In genomic region chr4:134255854-134256253, GRCm38 (mm10) we compare ENCODE assay signal across 9 mouse cellular contexts. TPM values are rescaled to one million over a fixed set of nuclear protein-coding genes. Genes with fewer than 3 reads are reported as not detected.
DNase-seq lines count a peak whose midpoint lies in the region; ATAC-seq and TF ChIP-seq lines count a peak whose summit lies in the region.
"Had no signal": no experiment of that assay in that cellular context is flagged by ENCODE, and none has a peak within 500 bp of the region (broad histone marks: within the 10 kb centered on the region; RNA-seq: fewer than 3 reads in every experiment).

No protein-coding gene starts in this region.

- H3K4me2 ChIP-seq in heart, embryonic 12.5 days, result no peak overlapping the region
- H3K4me2 ChIP-seq in forebrain, postnatal 0 days (ENCODE audit: low read depth), result no peak overlapping the region
- H3K4me2 ChIP-seq: liver, embryonic 13.5 days had no signal

- H3K9ac ChIP-seq in heart, embryonic 12.5 days, result no peak overlapping the region
- no peak overlapping the region for H3K9ac ChIP-seq in forebrain, postnatal 0 days
- H3K9ac ChIP-seq: liver, embryonic 13.5 days had no signal

- intact Hi-C loops in left cerebral cortex, postnatal 25 days (cut with DNase I), result loop anchor here (10.0 kb wide), 1 partner anchor 229 kb away; no protein-coding TSS in a partner anchor

- 18% methylated on average over 4 of the region's 4 CpGs for WGBS in embryonic facial prominence, embryonic 10.5 days
- WGBS in heart, embryonic 12.5 days, result 33% methylated on average over 4 of the region's 4 CpGs
- 20% methylated on average over 4 of the region's 4 CpGs for WGBS in limb, embryonic 10.5 days
- 30% methylated on average over 4 of the region's 4 CpGs for WGBS in forebrain, postnatal 0 days

- H3K36me3 ChIP-seq in embryonic facial prominence, embryonic 10.5 days (replicated peaks), result no peaks in the 10 kb centered on the region
- H3K36me3 ChIP-seq in heart, embryonic 12.5 days, result no peaks in the 10 kb centered on the region
- H3K36me3 ChIP-seq in limb, embryonic 10.5 days, result no peaks in the 10 kb centered on the region
- no peaks in the 10 kb centered on the region for H3K36me3 ChIP-seq in forebrain, postnatal 0 days (ENCODE audit: insufficient read depth)
- H3K36me3 ChIP-seq: liver, embryonic 13.5 days had no signal

- peaks cover 78% of the 10 kb centered on the region for H3K4me1 ChIP-seq in embryonic facial prominence, embryonic 10.5 days
- H3K4me1 ChIP-seq in heart, embryonic 12.5 days (replicated peaks), result peaks cover 69% of the 10 kb centered on the region
- peaks cover 73% of the 10 kb centered on the region for H3K4me1 ChIP-seq in limb, embryonic 10.5 days
- H3K4me1 ChIP-seq in forebrain, postnatal 0 days (ENCODE audit: insufficient read depth), result 0 out of 2 replicates have a peak, but pooled peaks cover 4% of the 10 kb centered on the region

- no peak for TF ChIP-seq CTCF in forebrain, postnatal 0 days (IDR thresholded peaks at IDR 0.05; ENCODE audit: low read depth)

- no peaks in the 10 kb centered on the region for H3K9me3 ChIP-seq in embryonic facial prominence, embryonic 10.5 days
- H3K9me3 ChIP-seq in heart, embryonic 12.5 days (replicated peaks), result no peaks in the 10 kb centered on the region
- no peaks in the 10 kb centered on the region for H3K9me3 ChIP-seq in limb, embryonic 10.5 days (replicated peaks)
- H3K9me3 ChIP-seq in forebrain, postnatal 0 days (ENCODE audit: low read length), result no peaks in the 10 kb centered on the region
- H3K9me3 ChIP-seq: liver, embryonic 13.5 days had no signal

- ATAC-seq in heart, embryonic 12.5 days (ENCODE audit: insufficient number of reproducible peaks, low FRiP score), result no peak
- ATAC-seq in forebrain, postnatal 0 days, result no peak

- peaks cover 56% of the 10 kb centered on the region for H3K27me3 ChIP-seq in embryonic facial prominence, embryonic 10.5 days (replicated peaks; ENCODE audit: low read depth, poor library complexity, severe bottlenecking)
- H3K27me3 ChIP-seq in heart, embryonic 12.5 days (replicated peaks), result peaks cover 23% of the 10 kb centered on the region
- H3K27me3 ChIP-seq in limb, embryonic 10.5 days (ENCODE audit: low read depth, poor library complexity, severe bottlenecking), result peaks cover 54% of the 10 kb centered on the region
- H3K27me3 ChIP-seq in forebrain, postnatal 0 days (ENCODE audit: insufficient read depth, low read length), result peaks cover 22% of the 10 kb centered on the region

- DNase-seq in kidney, adult 18-20 months, result peak; percentile 25
- no peak for DNase-seq in kidney, adult 8-10 months
- peak; percentile 51 for DNase-seq in embryonic facial prominence, embryonic 10.5 days (ENCODE audit: low spot score)
- no peak for DNase-seq in limb, embryonic 10.5 days (ENCODE audit: low spot score)
- DNase-seq in left cerebral cortex, postnatal 25 days (ENCODE audit: low spot score in 2 of 2), result no peak
- DNase-seq in urinary bladder, postnatal 36 days (ENCODE audit: low spot score in 2 of 2), result no peak
- no peak for DNase-seq in forebrain, postnatal 0 days
- DNase-seq: liver, embryonic 13.5 days had no signal

- H3K4me3 ChIP-seq in embryonic facial prominence, embryonic 10.5 days, result peak overlapping the region; percentile 21; the same call in 1 of the 2 replicates
- no peak overlapping the region for H3K4me3 ChIP-seq in heart, embryonic 12.5 days
- H3K4me3 ChIP-seq in limb, embryonic 10.5 days, result peak overlapping the region; percentile 28; the same call in 1 of the 2 replicates
- no peak overlapping the region for H3K4me3 ChIP-seq in forebrain, postnatal 0 days (ENCODE audit: low read depth, low read length)
- H3K4me3 ChIP-seq: liver, embryonic 13.5 days had no signal

- H3K27ac ChIP-seq in embryonic facial prominence, embryonic 10.5 days (replicated peaks), result peak overlapping the region; percentile 78
- H3K27ac ChIP-seq in heart, embryonic 12.5 days (ENCODE audit: poor library complexity, severe bottlenecking), result 0 out of 2 replicates have a peak overlapping the region, but pooled peaks have one; percentile 0
- H3K27ac ChIP-seq in limb, embryonic 10.5 days, result peak overlapping the region; percentile 82
- H3K27ac ChIP-seq in forebrain, postnatal 0 days (ENCODE audit: low read depth, low read length), result no peak overlapping the region
- H3K27ac ChIP-seq: liver, embryonic 13.5 days had no signal

RNA-seq across cellular contexts. Expression of gene Grrp1, which starts 1.9 kb away (rescaled TPM):
- polyA plus RNA-seq in embryonic facial prominence, embryonic 10.5 days (2016; fragmentation: Nextera tagmentation; extraction: Ambion mirVana), result 7.4 and 7.9 TPM in 2 replicates
- polyA plus RNA-seq in heart, embryonic 12.5 days (2016; fragmentation: Nextera tagmentation; extraction: Ambion mirVana), result 4.5 TPM in 2 replicates
- polyA plus RNA-seq in limb, embryonic 10.5 days (2016; fragmentation: Nextera tagmentation; extraction: Ambion mirVana), result 9.2 and 10.9 TPM in 2 replicates
- 1 to 10 TPM; 4.0 TPM for total RNA-seq in left cerebral cortex, postnatal 25 days (2021)
- total RNA-seq in forebrain, postnatal 0 days (2014; rRNA removed), result 14.2 and 18.3 TPM in 2 replicates
- polyA plus RNA-seq in forebrain, postnatal 0 days (2015; fragmentation: Nextera tagmentation; extraction: Ambion mirVana), result 18.3 and 20.0 TPM in 2 replicates

RNA-seq across cellular contexts. Expression of gene Gm30191, which starts 9.1 kb away (rescaled TPM):
- polyA plus RNA-seq in embryonic facial prominence, embryonic 10.5 days (2016; fragmentation: Nextera tagmentation; extraction: Ambion mirVana), result not detected in 2 replicates
- not detected in 2 replicates for polyA plus RNA-seq in heart, embryonic 12.5 days (2016; fragmentation: Nextera tagmentation; extraction: Ambion mirVana)
- polyA plus RNA-seq in limb, embryonic 10.5 days (2016; fragmentation: Nextera tagmentation; extraction: Ambion mirVana), result not detected in 2 replicates
- not detected for total RNA-seq in left cerebral cortex, postnatal 25 days (2021)
- total RNA-seq in forebrain, postnatal 0 days (2014; rRNA removed), result not detected in 2 replicates
- 0.25 TPM in 1 of 2 replicates, not detected in the other for polyA plus RNA-seq in forebrain, postnatal 0 days (2015; fragmentation: Nextera tagmentation; extraction: Ambion mirVana)
- polyA plus RNA-seq: liver, embryonic 13.5 days had no signal

RNA-seq across cellular contexts. Expression of gene Zfp593, which starts 10.5 kb away (rescaled TPM):
- 21.0 and 21.8 TPM in 2 replicates for polyA plus RNA-seq in embryonic facial prominence, embryonic 10.5 days (2016; fragmentation: Nextera tagmentation; extraction: Ambion mirVana)
- 11.2 and 12.3 TPM in 2 replicates for polyA plus RNA-seq in heart, embryonic 12.5 days (2016; fragmentation: Nextera tagmentation; extraction: Ambion mirVana)
- polyA plus RNA-seq in limb, embryonic 10.5 days (2016; fragmentation: Nextera tagmentation; extraction: Ambion mirVana), result 19.0 and 23.5 TPM in 2 replicates
- total RNA-seq in left cerebral cortex, postnatal 25 days (2021), result 10 to 100 TPM; 10.3 to 10.5 TPM
- total RNA-seq in forebrain, postnatal 0 days (2014; rRNA removed), result 11.6 and 12.7 TPM in 2 replicates
- polyA plus RNA-seq in forebrain, postnatal 0 days (2015; fragmentation: Nextera tagmentation; extraction: Ambion mirVana), result 13.8 and 15.0 TPM in 2 replicates

RNA-seq across cellular contexts. Expression of gene E130218I03Rik, which starts 12.4 kb away (rescaled TPM):
- polyA plus RNA-seq in embryonic facial prominence, embryonic 10.5 days (2016; fragmentation: Nextera tagmentation; extraction: Ambion mirVana), result 0.32 and 1.1 TPM in 2 replicates
- polyA plus RNA-seq in heart, embryonic 12.5 days (2016; fragmentation: Nextera tagmentation; extraction: Ambion mirVana), result 0.23 and 0.51 TPM in 2 replicates
- 0.60 and 0.79 TPM in 2 replicates for polyA plus RNA-seq in limb, embryonic 10.5 days (2016; fragmentation: Nextera tagmentation; extraction: Ambion mirVana)
- not detected for total RNA-seq in left cerebral cortex, postnatal 25 days (2021)
- 0.43 TPM in 1 of 2 replicates, not detected in the other for total RNA-seq in forebrain, postnatal 0 days (2014; rRNA removed)
- 0.11 and 0.33 TPM in 2 replicates for polyA plus RNA-seq in forebrain, postnatal 0 days (2015; fragmentation: Nextera tagmentation; extraction: Ambion mirVana)

RNA-seq across cellular contexts. Expression of gene Cnksr1, which starts 17.7 kb away (rescaled TPM):
- 2.6 and 3.4 TPM in 2 replicates for polyA plus RNA-seq in embryonic facial prominence, embryonic 10.5 days (2016; fragmentation: Nextera tagmentation; extraction: Ambion mirVana)
- 0.61 and 1.4 TPM in 2 replicates for polyA plus RNA-seq in heart, embryonic 12.5 days (2016; fragmentation: Nextera tagmentation; extraction: Ambion mirVana)
- 0.76 and 1.1 TPM in 2 replicates for polyA plus RNA-seq in limb, embryonic 10.5 days (2016; fragmentation: Nextera tagmentation; extraction: Ambion mirVana)
- total RNA-seq in left cerebral cortex, postnatal 25 days (2021), result under 1 TPM; 0.23 to 0.46 TPM
- total RNA-seq in forebrain, postnatal 0 days (2014; rRNA removed), result 0.08 TPM in 1 of 2 replicates, not detected in the other
- 0.18 TPM in 1 of 2 replicates, not detected in the other for polyA plus RNA-seq in forebrain, postnatal 0 days (2015; fragmentation: Nextera tagmentation; extraction: Ambion mirVana)

Comparison
In these comparisons a context has a peak if more than half of its experiments do, and no peak if none do; other contexts are left out.
1. DNase-seq: peak in kidney, adult 18-20 months (single experiment) and embryonic facial prominence, embryonic 10.5 days (single experiment); none in kidney, adult 8-10 months (0 of 2), limb, embryonic 10.5 days (single experiment), left cerebral cortex, postnatal 25 days (0 of 2), urinary bladder, postnatal 36 days (0 of 2) and forebrain, postnatal 0 days (single experiment).
2. H3K4me3 ChIP-seq: peak in embryonic facial prominence, embryonic 10.5 days (single experiment) and limb, embryonic 10.5 days (single experiment); none in heart, embryonic 12.5 days (single experiment) and forebrain, postnatal 0 days (single experiment).